Mouse (Mus musculus) ES-Bruce4 (cell line): Measurements from ENCODE around the gene Gtf2f2. TPM values are rescaled to one million over a fixed set of nuclear protein-coding genes. Genes with fewer than 3 reads are reported as not detected.

Source experiments
- H3K27ac ChIP-seq: 2 replicates; pipeline ENCODE4 v1.5.1; 2012; ENCODE audit warnings: low read length, inconsistent platforms; ENCODE audit not compliant: insufficient read depth
- H3K27me3 ChIP-seq: 2 replicates; pipeline ENCODE4 v1.6.1; 2012; ENCODE audit warnings: mild to moderate bottlenecking, low read length, inconsistent platforms; ENCODE audit not compliant: control insufficient read depth, poor library complexity, insufficient read depth, severe bottlenecking
- H3K36me3 ChIP-seq: 2 replicates; pipeline ENCODE4 v1.6.1; 2012; ENCODE audit warnings: inconsistent platforms, mild to moderate bottlenecking, low read length, moderate library complexity; ENCODE audit not compliant: control insufficient read depth, poor library complexity, insufficient read depth, severe bottlenecking
- H3K4me1 ChIP-seq: one replicate; pipeline ENCODE4 v1.8.1; 2011; ENCODE audit warnings: low read length; ENCODE audit not compliant: control insufficient read depth, insufficient read depth
- H3K4me3 ChIP-seq: 2 replicates; pipeline ENCODE4 v1.5.1; 2011; ENCODE audit warnings: low read depth, mild to moderate bottlenecking, low read length
- H3K9ac ChIP-seq: 2 replicates; pipeline ENCODE4 v1.6.1; 2012; ENCODE audit warnings: low read depth, mild to moderate bottlenecking, inconsistent platforms; ENCODE audit not compliant: poor library complexity, severe bottlenecking
- H3K9me3 ChIP-seq: replicated peaks from 2 replicates; pipeline ENCODE4 v1.6.1; 2012; ENCODE audit warnings: mild to moderate bottlenecking, low read length, inconsistent platforms; ENCODE audit not compliant: control insufficient read depth, poor library complexity, insufficient read depth, severe bottlenecking
- CTCF ChIP-seq: IDR thresholded peaks from one replicate; pipeline ENCODE4 v1.8.1; 2011; ENCODE audit warnings: low read depth, low read length
- EP300 ChIP-seq: IDR thresholded peaks from 2 replicates; pipeline ENCODE4 v1.6.1; 2011; ENCODE audit warnings: low read depth, low read length; ENCODE audit not compliant: insufficient read depth
- POLR2A ChIP-seq: IDR thresholded peaks from one replicate; pipeline ENCODE4 v1.8.1; 2011; ENCODE audit warnings: low read length; ENCODE audit not compliant: insufficient read depth
- polyA plus RNA-seq: library from polyadenylated mRNA; stranded (reverse); fragments of >200 nt; gene quantifications from 2 replicates; pipeline ENCODE4 v1.2.4, GENCODE M21; 2011; ENCODE audit warnings: low read depth; ENCODE audit not compliant: missing spikeins, insufficient read depth, insufficient read length

Gtf2f2 gene
- polyA plus RNA-seq, 1 experiment: 53.3 TPM

DNA sequence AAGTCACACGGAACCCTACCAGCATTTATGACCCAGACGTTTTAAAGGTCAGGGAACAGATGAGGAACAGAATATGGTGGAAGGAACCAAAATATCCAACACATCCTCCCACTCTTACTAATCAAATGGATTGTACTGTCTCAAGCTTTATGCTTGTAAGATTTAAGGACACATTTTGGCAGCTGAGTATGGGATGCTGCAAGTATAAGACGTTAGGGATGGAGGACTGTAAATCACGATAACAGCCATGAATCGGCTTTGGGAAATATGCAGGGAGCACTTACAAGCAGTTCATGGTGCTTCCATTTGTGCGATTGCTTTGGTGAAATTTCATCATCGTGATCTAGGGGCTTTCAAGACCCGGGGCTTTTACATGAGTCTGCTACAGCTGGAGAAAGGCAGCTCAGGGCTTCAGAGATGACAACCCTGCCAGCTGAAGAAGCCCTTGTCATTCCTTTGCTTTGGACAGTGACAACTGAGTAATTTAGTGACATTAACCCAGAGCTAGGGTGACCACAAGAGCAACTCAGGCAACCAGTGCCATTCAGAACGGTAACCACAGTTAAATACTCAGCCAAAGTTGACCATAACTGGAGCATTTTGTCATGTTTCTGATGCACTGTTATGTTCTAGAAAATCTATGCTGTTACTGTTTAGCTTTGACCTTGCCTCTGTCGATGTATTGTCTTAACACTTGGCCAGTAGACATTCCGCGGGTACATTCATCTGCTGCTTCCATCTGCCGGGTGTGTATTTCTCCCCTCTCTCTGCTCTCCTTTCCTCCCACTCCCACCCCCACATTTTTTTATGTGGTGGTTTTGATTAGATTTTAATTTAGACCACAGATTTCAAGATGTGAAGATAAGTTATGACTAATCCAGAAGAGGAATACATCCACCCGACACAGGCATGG, 32.8 kb upstream of the Gtf2f2 start:
- Histone ChIP-seq H3K9ac (no peak overlapping the region), H3K4me3 (no peak overlapping the region), H3K9me3 (no peaks in the 10 kb centered on the region), H3K4me1 (no peaks in the 10 kb centered on the region), H3K27ac (no peak overlapping the region), H3K27me3 (no peaks in the 10 kb centered on the region; the same call in 1 of the 2 replicates), H3K36me3 (no peaks in the 10 kb centered on the region)
- TF ChIP-seq CTCF (no peak), POLR2A (no peak), EP300 (no peak)

DNA sequence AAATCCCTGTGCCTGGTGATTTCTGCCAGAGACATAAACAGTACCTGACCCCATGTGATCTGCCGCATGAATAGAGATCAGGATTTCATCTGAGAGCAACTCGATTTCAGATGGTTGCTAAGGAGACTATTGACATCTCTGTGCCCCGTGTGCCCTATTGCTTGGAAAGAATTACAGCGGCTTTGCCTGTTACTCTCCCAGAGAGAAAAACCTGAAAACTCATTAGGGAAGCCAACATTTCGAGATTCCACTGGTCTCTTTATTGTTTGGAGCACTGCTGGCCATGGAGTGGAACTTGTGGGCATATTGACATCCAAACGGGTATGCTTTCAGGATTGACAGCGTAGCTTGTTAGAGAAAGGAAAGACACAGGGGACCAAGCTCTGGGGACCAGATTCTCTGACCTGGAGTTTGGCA, 22.6 kb upstream of the Gtf2f2 start:
- TF ChIP-seq POLR2A (no peak), EP300 (no peak), CTCF (no peak)
- no peaks in the 10 kb centered on the region for H3K4me1 ChIP-seq
- H3K27me3 ChIP-seq: no peaks in the 10 kb centered on the region
- H3K27ac ChIP-seq: no peak overlapping the region
- no peak overlapping the region for H3K4me3 ChIP-seq
- no peak overlapping the region for H3K9ac ChIP-seq
- no peaks in the 10 kb centered on the region for H3K36me3 ChIP-seq
- H3K9me3 ChIP-seq: no peaks in the 10 kb centered on the region

DNA sequence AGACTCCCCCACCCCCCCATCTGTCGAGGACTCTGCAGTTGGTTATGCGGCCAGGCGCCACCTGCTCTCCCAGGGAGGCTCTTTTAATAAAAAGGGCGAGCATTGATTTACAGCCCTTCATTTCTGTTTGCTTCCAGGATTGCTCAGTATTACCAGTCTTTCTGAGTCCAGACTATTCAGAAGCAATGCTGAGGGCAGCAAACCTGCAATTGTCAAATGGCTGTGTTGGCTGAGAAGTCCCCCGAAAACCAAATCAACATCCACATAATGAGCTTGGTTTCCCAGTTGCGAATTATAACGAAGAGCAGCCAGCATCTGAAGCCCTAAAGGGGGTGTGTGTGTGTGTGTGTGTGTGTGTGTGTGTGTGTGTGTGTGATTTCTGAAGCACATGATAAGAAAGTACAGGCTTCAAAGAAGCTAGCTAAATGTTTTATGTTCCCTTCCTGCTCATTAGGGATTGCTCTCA, 22.0 kb upstream of the Gtf2f2 start:
- Histone ChIP-seq H3K4me3 (no peak overlapping the region), H3K27ac (no peak overlapping the region), H3K9ac (no peak overlapping the region), H3K27me3 (no peaks in the 10 kb centered on the region), H3K9me3 (no peaks in the 10 kb centered on the region), H3K36me3 (no peaks in the 10 kb centered on the region), H3K4me1 (no peaks in the 10 kb centered on the region)
- TF ChIP-seq POLR2A: no peak
- TF ChIP-seq CTCF: no peak
- TF ChIP-seq EP300: no peak

DNA sequence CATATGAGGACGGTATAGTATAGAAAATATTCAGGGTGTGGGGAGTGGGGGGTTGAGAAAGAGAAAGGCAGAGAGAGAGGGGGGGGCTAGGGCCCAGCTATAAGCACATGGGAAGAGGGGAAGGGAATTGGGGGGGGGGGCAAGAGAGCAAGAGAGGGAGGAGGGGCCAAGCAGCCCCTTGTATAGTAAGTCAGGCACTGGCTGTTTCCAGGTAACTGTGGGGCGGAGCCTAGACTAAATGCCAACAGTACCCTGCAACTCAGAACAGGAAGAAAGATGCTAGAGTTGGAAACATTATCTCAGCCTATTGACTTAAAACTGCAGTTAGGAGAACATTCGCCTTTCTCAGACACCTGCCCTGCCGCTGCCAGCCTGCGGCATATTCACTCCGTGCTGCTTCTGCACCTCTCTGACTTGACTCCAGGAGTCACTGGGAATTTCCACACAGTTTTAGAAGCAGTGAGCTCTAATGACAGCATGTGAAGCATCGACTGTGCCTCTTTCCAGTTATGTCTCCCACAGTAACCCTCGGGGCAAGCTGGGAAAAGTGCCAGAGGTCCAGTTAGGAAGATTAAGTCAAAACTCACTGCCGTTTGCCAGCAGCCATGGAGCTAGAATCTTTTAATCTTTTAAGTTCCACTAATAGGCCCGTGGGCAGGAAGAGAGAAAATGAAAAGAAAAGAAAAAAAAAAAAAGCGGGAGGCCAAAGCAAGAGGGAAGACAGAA, 20.6 kb upstream of the Gtf2f2 start:
- no peak for TF ChIP-seq POLR2A
- TF ChIP-seq CTCF: no peak
- TF ChIP-seq EP300: no peak
- H3K4me1 ChIP-seq: no peaks in the 10 kb centered on the region
- no peaks in the 10 kb centered on the region for H3K36me3 ChIP-seq
- no peaks in the 10 kb centered on the region for H3K27me3 ChIP-seq
- H3K27ac ChIP-seq: no peak overlapping the region
- H3K9me3 ChIP-seq: no peaks in the 10 kb centered on the region
- no peak overlapping the region for H3K9ac ChIP-seq
- H3K4me3 ChIP-seq: no peak overlapping the region

DNA sequence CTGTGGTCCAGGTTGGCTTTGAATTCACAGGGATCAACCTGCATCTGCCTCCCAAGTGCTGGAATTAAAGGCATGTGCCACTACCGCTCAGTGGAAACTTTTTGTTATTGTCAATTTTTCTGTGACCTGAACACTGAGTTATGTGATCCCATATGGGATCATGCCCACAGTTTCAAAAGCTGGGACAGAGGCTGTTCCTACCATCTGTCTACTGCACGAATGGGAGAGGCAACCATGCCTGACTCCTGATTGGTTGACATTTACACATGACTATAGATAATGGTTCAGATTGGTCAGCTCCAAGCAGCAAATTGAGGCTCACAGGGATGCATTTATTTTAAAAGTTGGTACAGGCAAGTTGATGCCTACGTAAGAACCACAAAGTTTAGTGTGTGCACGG, 14.0 kb upstream of the Gtf2f2 start:
- TF ChIP-seq EP300 (no peak), CTCF (no peak), POLR2A (no peak)
- no peak overlapping the region for H3K4me3 ChIP-seq
- no peak overlapping the region for H3K27ac ChIP-seq
- H3K27me3 ChIP-seq: no peaks in the 10 kb centered on the region
- no peaks in the 10 kb centered on the region for H3K9me3 ChIP-seq
- H3K9ac ChIP-seq: no peak overlapping the region
- no peaks in the 10 kb centered on the region for H3K4me1 ChIP-seq
- no peaks in the 10 kb centered on the region for H3K36me3 ChIP-seq
